Mouse (Mus musculus) hindbrain, embryonic 16.5 days (tissue): Measurements from ENCODE around the gene Upk3b. TPM values are rescaled to one million over a fixed set of nuclear protein-coding genes. Genes with fewer than 3 reads are reported as not detected.
"Not testable (repeated sequence)": the region's sequence is repeated elsewhere in the genome, so short reads cannot be mapped to it uniquely, and the experiment has no call there.

Experiments
- ATAC-seq: fragments of 200-750 bp; cut with Nextera tagmentation; 2 replicates; pipeline ENCODE4 v1.8.0; 2017; ENCODE audit warnings: moderate TSS enrichment, moderate library complexity
- H3K27ac ChIP-seq: fragments of 300-500 bp; sonication (generic); 2 replicates; pipeline ENCODE4 v1.5.1; 2014; ENCODE audit warnings: low read depth, mild to moderate bottlenecking, control low read depth, low read length, moderate library complexity
- H3K27me3 ChIP-seq: fragments of 300-500 bp; sonication (generic); replicated peaks from 2 replicates; pipeline ENCODE4 v1.6.1; 2014; ENCODE audit warnings: low read length; ENCODE audit not compliant: control insufficient read depth, insufficient read depth
- H3K36me3 ChIP-seq: fragments of 300-500 bp; sonication (generic); 2 replicates; pipeline ENCODE4 v1.6.1; 2014; ENCODE audit warnings: mild to moderate bottlenecking, low read length, moderate library complexity, mixed read lengths; ENCODE audit not compliant: control insufficient read depth, insufficient read depth
- H3K4me1 ChIP-seq: fragments of 300-500 bp; sonication (generic); 2 replicates; pipeline ENCODE4 v1.6.1; 2014; ENCODE audit warnings: low read depth, low read length; ENCODE audit not compliant: control insufficient read depth, insufficient read depth
- H3K4me2 ChIP-seq: fragments of 300-500 bp; sonication (generic); 2 replicates; pipeline ENCODE4 v1.6.1; 2014; ENCODE audit warnings: mild to moderate bottlenecking, low read length, control low read depth, moderate library complexity
- H3K4me3 ChIP-seq: fragments of 300-500 bp; sonication (generic); 2 replicates; pipeline ENCODE4 v1.5.1; 2014; ENCODE audit warnings: mild to moderate bottlenecking, low read length, control low read depth, moderate library complexity
- H3K9ac ChIP-seq: fragments of 300-500 bp; sonication (generic); 2 replicates; pipeline ENCODE4 v1.6.1; 2014; ENCODE audit warnings: low read depth, mild to moderate bottlenecking, control low read depth, low read length, moderate library complexity
- H3K9me3 ChIP-seq: fragments of 300-500 bp; sonication (generic); 2 replicates; pipeline ENCODE4 v1.6.1; 2014; ENCODE audit warnings: mild to moderate bottlenecking, low read length, moderate library complexity; ENCODE audit not compliant: control insufficient read depth
- WGBS: fragments of 180-500 bp; shearing (Covaris S2); extraction: QIAGEN DNeasy Blood & Tissue Kit; methylation state at CpG from one replicate; pipeline ENCODE4 v1.1.7; 2014; 5-methylcytosine and 5-hydroxymethylcytosine counted together
- polyA plus RNA-seq: library from polyadenylated mRNA; unstranded; fragments of >200 nt; fragmentation: Nextera tagmentation; extraction: Ambion mirVana; gene quantifications from 2 replicates; pipeline ENCODE4 v1.2.1, GENCODE M21; 2015

Gene Upk3b
- polyA plus RNA-seq, 1 experiment from 2014 or later: 0.04 TPM

DNA sequence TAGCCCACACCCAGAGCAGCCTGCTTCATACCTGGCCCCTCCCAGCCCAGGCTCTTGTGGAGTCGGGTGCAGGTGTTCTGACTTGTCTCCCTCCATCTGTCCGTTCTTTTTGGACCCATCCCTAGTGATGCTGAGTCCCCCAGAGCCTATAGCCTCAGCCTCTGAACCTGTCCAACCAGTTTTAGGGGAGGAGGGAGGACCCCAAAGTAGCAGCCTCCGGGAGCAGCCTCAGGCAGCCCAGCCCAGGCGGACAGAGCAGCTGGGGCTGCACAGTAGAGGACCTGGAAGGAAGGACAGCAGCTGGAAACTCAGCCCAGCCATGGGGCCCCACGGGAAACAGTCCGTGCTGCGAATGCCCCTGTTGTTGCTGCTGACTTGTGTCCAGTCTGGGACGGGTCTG is 18.8 kb downstream of the Upk3b start:
- no peak overlapping the region for H3K4me2 ChIP-seq
- WGBS: 33% methylated on average over 8 of the region's 8 CpGs
- H3K36me3 ChIP-seq: no peaks in the 10 kb centered on the region
- no peaks in the 10 kb centered on the region for H3K9me3 ChIP-seq
- no peak overlapping the region for H3K27ac ChIP-seq
- H3K9ac ChIP-seq: no peak overlapping the region
- no peaks in the 10 kb centered on the region for H3K27me3 ChIP-seq
- no peaks in the 10 kb centered on the region for H3K4me1 ChIP-seq
- ATAC-seq: no peak
- no peak overlapping the region for H3K4me3 ChIP-seq

DNA sequence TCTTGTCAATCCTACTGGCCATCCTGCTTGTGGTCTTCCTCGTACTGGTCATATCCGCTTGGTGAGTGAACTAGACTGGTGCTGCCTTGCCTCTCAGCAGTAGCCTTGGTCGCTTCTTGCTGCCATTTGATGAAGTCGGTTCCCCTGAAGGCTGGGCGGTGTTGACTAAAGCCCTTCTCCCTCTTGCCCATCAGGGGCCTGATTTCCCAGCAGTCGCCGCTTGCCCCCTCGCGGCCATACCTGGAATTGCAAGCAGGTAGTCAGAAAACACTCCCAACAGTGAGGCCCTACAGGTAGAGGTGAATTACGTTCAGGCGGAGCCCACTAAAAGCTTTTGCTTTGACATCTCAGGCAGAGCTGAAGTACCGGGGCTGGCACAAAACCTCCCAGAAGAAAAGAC is 23.3 kb downstream of the Upk3b start:
- Histone ChIP-seq H3K4me1 (no peaks in the 10 kb centered on the region), H3K27ac (no peak overlapping the region), H3K9me3 (no peaks in the 10 kb centered on the region), H3K36me3 (no peaks in the 10 kb centered on the region), H3K4me2 (no peak overlapping the region), H3K9ac (no peak overlapping the region), H3K27me3 (no peaks in the 10 kb centered on the region), H3K4me3 (no peak overlapping the region)
- 12% methylated on average over 12 of the region's 12 CpGs for WGBS
- ATAC-seq: no peak

DNA sequence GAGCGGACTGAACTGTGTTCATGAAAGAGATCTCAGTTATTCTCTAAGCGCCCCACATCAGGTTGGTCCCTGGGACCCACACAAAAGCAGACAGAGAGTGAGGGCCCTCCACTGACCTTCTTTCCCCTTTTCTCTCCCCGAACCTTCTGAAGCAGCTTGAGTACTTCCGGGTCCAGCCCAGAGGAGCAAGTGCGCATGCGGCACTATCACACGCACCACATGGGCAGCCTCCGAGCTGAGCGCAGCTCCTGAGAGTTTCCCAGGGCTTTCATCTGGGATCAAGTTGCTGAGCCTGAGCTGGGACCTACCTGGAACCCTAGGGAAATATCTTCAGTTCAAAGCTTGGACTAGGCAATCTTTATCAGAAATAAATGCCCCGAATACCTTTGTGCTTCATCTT is 25.6 kb downstream of the Upk3b start:
- H3K27ac ChIP-seq: no peak overlapping the region
- H3K36me3 ChIP-seq: no peaks in the 10 kb centered on the region
- no peak overlapping the region for H3K4me2 ChIP-seq
- WGBS: 90% methylated on average over 10 of the region's 10 CpGs
- no peak overlapping the region for H3K4me3 ChIP-seq
- H3K27me3 ChIP-seq: no peaks in the 10 kb centered on the region
- H3K9ac ChIP-seq: no peak overlapping the region
- no peaks in the 10 kb centered on the region for H3K4me1 ChIP-seq
- ATAC-seq: no peak
- no peaks in the 10 kb centered on the region for H3K9me3 ChIP-seq

DNA sequence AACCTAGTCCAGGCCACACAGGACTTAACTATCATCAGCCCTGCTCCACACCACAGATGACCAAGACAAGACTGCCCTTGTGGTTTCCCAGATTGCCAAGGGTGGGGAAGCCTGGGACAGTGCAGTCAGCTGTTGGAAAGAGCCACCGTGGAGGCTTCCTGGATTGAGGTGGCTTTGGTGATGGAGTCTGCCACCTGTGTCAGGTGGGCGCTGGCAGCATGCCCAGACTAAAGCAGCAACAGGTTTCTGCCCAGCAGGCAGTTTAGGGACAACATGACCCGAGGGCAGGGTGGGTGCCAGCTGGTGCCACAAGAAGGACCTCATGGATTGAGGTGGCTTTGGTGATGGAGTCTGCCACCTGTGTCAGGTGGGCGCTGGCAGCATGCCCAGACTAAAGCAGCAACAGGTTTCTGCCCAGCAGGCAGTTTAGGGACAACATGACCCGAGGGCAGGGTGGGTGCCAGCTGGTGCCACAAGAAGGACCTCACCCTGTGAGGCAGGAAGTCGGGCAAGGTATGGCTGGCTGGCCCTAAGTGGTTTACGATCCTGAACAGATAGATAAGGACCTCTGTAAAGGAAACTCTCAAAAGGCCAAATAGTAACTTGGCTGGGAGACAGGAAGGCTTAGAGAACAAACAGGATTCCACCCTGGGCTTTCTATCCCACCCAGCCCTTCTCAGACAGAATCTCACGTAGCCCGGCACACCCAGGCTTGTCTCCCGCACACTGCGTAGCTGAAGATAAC is 28.3 kb downstream of the Upk3b start:
- WGBS: 82% methylated on average over 11 of the region's 11 CpGs

DNA sequence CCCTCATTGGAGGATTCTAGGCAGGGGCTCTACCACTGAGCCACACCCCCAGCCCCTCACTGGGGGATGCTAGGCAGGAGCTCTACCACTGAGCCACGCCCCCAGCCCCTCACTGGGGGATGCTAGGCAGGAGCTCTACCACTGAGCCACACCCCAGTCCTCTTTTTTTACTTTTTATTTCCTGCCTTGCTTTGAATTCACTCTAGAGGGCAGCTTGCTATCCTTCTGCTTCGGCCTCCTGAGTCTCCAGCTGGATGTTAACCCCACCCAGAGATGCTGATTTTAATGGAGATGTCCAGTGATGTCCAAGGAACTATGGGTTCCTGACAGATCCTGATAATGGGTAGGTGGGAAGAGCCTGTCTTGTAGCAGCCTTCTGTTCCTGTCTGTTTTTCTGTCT is 31.1 kb downstream of the Upk3b start:
- H3K36me3 ChIP-seq: no peaks in the 10 kb centered on the region
- H3K4me3 ChIP-seq: no peak overlapping the region
- H3K9me3 ChIP-seq: no peaks in the 10 kb centered on the region
- H3K9ac ChIP-seq: no peak overlapping the region
- no peak overlapping the region for H3K4me2 ChIP-seq
- H3K27ac ChIP-seq: no peak overlapping the region
- H3K4me1 ChIP-seq: no peaks in the 10 kb centered on the region
- no peaks in the 10 kb centered on the region; the same call in 1 of the 2 replicates for H3K27me3 ChIP-seq
- 83% methylated on average over 1 of the region's 2 CpGs for WGBS
- no peak for ATAC-seq

More for the DNA sequence above, 28.3 kb downstream of the Upk3b start:
- not testable (repeated sequence) for ATAC-seq, H3K9ac ChIP-seq, H3K4me3 ChIP-seq, H3K9me3 ChIP-seq, H3K4me2 ChIP-seq, H3K4me1 ChIP-seq, H3K27ac ChIP-seq, H3K36me3 ChIP-seq, H3K27me3 ChIP-seq

DNA sequence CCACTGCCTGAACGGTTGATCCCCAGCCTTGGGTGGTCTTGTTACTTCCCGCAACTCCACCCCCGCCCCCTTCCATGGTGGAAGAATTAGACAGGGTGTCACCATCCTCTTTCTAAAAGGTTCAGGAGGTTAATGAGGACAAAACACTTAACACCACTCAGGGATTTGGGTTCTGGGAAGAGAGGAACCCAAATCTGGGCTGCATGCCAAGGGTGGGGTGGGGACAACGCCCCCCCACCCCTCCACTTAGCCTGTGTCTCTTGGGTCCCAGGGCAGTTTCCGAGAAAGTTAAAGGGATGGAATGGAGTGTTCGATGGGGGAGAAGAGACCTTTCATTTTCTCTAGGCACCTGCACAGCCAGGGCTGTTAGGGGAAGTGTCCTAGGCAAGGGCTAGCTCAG is 34.8 kb downstream of the Upk3b start:
- Histone ChIP-seq H3K9ac (no peak overlapping the region), H3K9me3 (no peaks in the 10 kb centered on the region), H3K4me1 (no peaks in the 10 kb centered on the region), H3K27me3 (no peaks in the 10 kb centered on the region; the same call in 1 of the 2 replicates), H3K36me3 (no peaks in the 10 kb centered on the region), H3K4me3 (no peak overlapping the region), H3K4me2 (no peak overlapping the region), H3K27ac (no peak overlapping the region)
- WGBS: 61% methylated on average over 6 of the region's 6 CpGs
- no peak for ATAC-seq

DNA sequence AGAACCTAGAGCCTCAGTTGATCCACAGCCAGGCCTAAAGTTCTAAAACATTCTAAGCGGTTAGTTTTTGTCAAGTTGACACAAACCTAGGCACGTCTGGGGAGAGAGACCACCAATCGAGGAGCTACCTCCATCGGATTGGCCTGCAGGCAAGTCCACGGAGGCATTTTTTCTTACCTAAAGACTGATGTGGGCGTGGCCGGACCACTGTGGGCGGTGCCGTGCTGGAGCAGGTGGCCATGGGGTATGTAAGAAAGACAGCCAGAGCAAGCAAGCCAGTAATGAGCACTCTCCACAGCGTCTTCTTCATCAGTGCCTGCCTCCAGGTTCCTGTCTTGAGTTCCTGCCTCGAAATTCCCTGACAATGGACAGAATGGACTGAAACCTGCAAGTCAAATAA is 35.2 kb downstream of the Upk3b start:
- H3K27me3 ChIP-seq: no peaks in the 10 kb centered on the region; the same call in 1 of the 2 replicates
- no peaks in the 10 kb centered on the region for H3K36me3 ChIP-seq
- 70% methylated on average over 11 of the region's 11 CpGs for WGBS
- no peak overlapping the region for H3K27ac ChIP-seq
- no peak overlapping the region for H3K4me2 ChIP-seq
- ATAC-seq: no peak
- no peaks in the 10 kb centered on the region for H3K4me1 ChIP-seq
- H3K9ac ChIP-seq: no peak overlapping the region
- no peaks in the 10 kb centered on the region for H3K9me3 ChIP-seq
- no peak overlapping the region for H3K4me3 ChIP-seq

DNA sequence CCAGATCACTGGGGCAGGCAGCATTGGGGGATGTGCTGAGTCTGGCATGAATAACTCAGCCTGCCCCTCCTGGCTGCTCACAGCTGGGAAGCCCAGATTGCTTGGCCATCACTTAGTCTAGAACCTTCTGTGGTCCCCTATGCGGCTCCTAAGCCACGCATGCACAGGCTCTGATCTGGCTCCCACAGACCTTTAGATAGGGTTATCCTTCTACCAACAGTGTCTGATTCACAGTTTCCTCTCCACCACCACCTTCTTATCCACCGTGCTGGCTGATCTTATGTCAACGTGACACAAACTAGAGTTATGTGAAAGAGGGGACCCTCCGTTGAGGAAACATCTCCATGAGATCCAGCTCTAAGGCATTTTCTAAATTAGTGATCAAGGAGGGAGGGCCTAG is 36.8 kb downstream of the Upk3b start:
- H3K4me2 ChIP-seq: no peak overlapping the region
- H3K4me1 ChIP-seq: no peaks in the 10 kb centered on the region
- no peak overlapping the region for H3K27ac ChIP-seq
- H3K36me3 ChIP-seq: no peaks in the 10 kb centered on the region
- H3K4me3 ChIP-seq: no peak overlapping the region
- H3K9me3 ChIP-seq: no peaks in the 10 kb centered on the region
- no peaks in the 10 kb centered on the region; the same call in 1 of the 2 replicates for H3K27me3 ChIP-seq
- WGBS: 91% methylated on average over 5 of the region's 5 CpGs
- ATAC-seq: no peak
- H3K9ac ChIP-seq: no peak overlapping the region

DNA sequence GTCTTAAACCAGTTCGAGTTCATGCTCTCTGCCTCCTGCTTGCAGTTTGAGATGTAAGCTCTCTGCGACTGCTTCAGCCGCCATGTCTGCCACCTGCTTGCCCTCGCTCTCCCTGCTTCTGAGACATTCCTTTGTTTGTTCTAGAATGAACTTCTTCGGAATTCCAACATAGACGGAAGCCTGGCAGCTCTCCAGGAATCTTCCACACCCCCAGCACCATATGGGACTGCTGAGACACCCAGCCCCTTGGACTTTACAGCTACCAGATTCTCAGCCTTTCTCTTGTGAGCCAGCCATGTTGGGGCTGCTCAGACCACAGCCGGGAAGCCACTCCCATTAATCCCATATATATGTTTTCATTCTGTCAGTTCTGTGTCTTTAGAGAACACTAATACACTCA is 38.0 kb downstream of the Upk3b start:
- Histone ChIP-seq H3K9ac (no peak overlapping the region), H3K36me3 (no peaks in the 10 kb centered on the region), H3K9me3 (no peaks in the 10 kb centered on the region), H3K27ac (no peak overlapping the region), H3K4me3 (no peak overlapping the region), H3K4me1 (no peaks in the 10 kb centered on the region), H3K4me2 (no peak overlapping the region), H3K27me3 (no peaks in the 10 kb centered on the region; the same call in 1 of the 2 replicates)
- WGBS: 33% methylated on average over 7 of the region's 7 CpGs
- 0 out of 2 replicates have a peak, but pooled peaks have one; percentile 6 for ATAC-seq
